Mouse (Mus musculus) kidney, adult 2 months (tissue): ENCODE data around the gene Ran. TPM values are rescaled to one million over a fixed set of nuclear protein-coding genes. Genes with fewer than 3 reads are reported as not detected.

Experiments used
- DNase-seq: peaks from one replicate; pipeline ENCODE4 v3.0.0; 2021
- H3K27ac ChIP-seq: fragments of 200-500 bp; 2 replicates; pipeline ENCODE4 v1.5.1; 2012; ENCODE audit warnings: low read depth, low read length, control low read depth, inconsistent platforms; ENCODE audit not compliant: insufficient read depth
- H3K27me3 ChIP-seq: fragments of 200-500 bp; replicated peaks from 2 replicates; pipeline ENCODE4 v1.6.1; 2012; ENCODE audit warnings: mild to moderate bottlenecking, moderate library complexity, low read length, inconsistent platforms; ENCODE audit not compliant: control insufficient read depth, insufficient read depth
- H3K36me3 ChIP-seq: fragments of 200-500 bp; 2 replicates; pipeline ENCODE4 v1.6.1; 2012; ENCODE audit warnings: mild to moderate bottlenecking, moderate library complexity, low read length, inconsistent platforms; ENCODE audit not compliant: control insufficient read depth, insufficient read depth
- H3K4me1 ChIP-seq: fragments of 200-500 bp; 2 replicates; pipeline ENCODE4 v1.6.1; 2011; ENCODE audit warnings: low read length; ENCODE audit not compliant: control insufficient read depth, insufficient read depth
- H3K4me3 ChIP-seq: fragments of 200-500 bp; 2 replicates; pipeline ENCODE4 v1.5.1; 2011; ENCODE audit warnings: mild to moderate bottlenecking, low read depth, low read length, control low read depth; ENCODE audit not compliant: insufficient read depth
- CTCF ChIP-seq: fragments of 200-500 bp; conservative IDR thresholded peaks from 2 replicates; pipeline ENCODE4 v1.5.1; 2011; ENCODE audit warnings: low read depth, mild to moderate bottlenecking, control low read depth, low read length, moderate library complexity, mixed read lengths; ENCODE audit not compliant: insufficient read depth, insufficient read length
- POLR2A ChIP-seq: fragments of 200-500 bp; IDR thresholded peaks from one replicate; pipeline ENCODE4 v1.6.1; 2011; ENCODE audit warnings: low read depth, low read length, control low read depth
- WGBS: fragments of 180-500 bp; shearing (Covaris S2); methylation state at CpG from one replicate; pipeline ENCODE4 v1.1.7; 2018; 5-methylcytosine and 5-hydroxymethylcytosine counted together
- polyA plus RNA-seq: library from polyadenylated mRNA; depleted of rRNA; stranded (reverse); fragments of >200 nt; gene quantifications from 2 replicates; pipeline ENCODE4 v1.2.3, GENCODE M21; 2012

Ran gene
- polyA plus RNA-seq, 1 experiment, result 48.6 TPM

GRCm38 (mm10) chr5:129006031-129006788, 13.7 kb upstream of the Ran start:
- Histone ChIP-seq H3K27ac (peak overlapping the region; percentile 48; the same call in 1 of the 2 replicates), H3K27me3 (no peaks in the 10 kb centered on the region), H3K4me1 (no peaks in the 10 kb centered on the region; the same call in 1 of the 2 replicates), H3K36me3 (no peaks in the 10 kb centered on the region), H3K4me3 (peak overlapping the region; percentile 6; the same call in 1 of the 2 replicates)
- DNase-seq, result peak; percentile 47
- no peak for TF ChIP-seq POLR2A
- WGBS, result 63% methylated on average over 18 of the region's 18 CpGs

GRCm38 (mm10) chr5:129007105-129007957, 12.5 kb upstream of the Ran start:
- Histone ChIP-seq H3K4me1 (no peaks in the 10 kb centered on the region; the same call in 1 of the 2 replicates), H3K27ac (no peak overlapping the region), H3K36me3 (no peaks in the 10 kb centered on the region), H3K4me3 (peak overlapping the region; percentile 80), H3K27me3 (no peaks in the 10 kb centered on the region)
- 42% methylated on average over 14 of the region's 14 CpGs for WGBS
- peak; percentile 82 for DNase-seq
- TF ChIP-seq CTCF, result no peak
- no peak for TF ChIP-seq POLR2A

- no peaks in the 10 kb centered on the region for H3K36me3 ChIP-seq
- H3K27me3 ChIP-seq, result no peaks in the 10 kb centered on the region
- 0% methylated on average over 18 of the region's 18 CpGs for WGBS
- no peak overlapping the region for H3K27ac ChIP-seq
- peak; percentile 33 for DNase-seq
- H3K4me1 ChIP-seq, result no peaks in the 10 kb centered on the region; the same call in 1 of the 2 replicates
- TF ChIP-seq CTCF (no peak), POLR2A (no peak)
- peak overlapping the region; percentile 80 for H3K4me3 ChIP-seq
These were observed 11.9 kb upstream of the Ran start for GRCm38 (mm10) chr5:129008008-129008407.

- no peaks in the 10 kb centered on the region; the same call in 1 of the 2 replicates for H3K4me1 ChIP-seq
- H3K4me3 ChIP-seq, result peak within 1 kb of the TSS; percentile 80
- no peaks in the 10 kb centered on the region for H3K36me3 ChIP-seq
- under 1% methylated on average over 38 of the region's 39 CpGs for WGBS
- no peaks in the 10 kb centered on the region for H3K27me3 ChIP-seq
- H3K27ac ChIP-seq, result peak within 1 kb of the TSS; percentile 6; the same call in 1 of the 2 replicates
- peak; percentile 96 for DNase-seq
- TF ChIP-seq POLR2A (no peak), CTCF (no peak)
These were observed 11.4 kb upstream of the Ran start, which contains the start of gene Stx2 for GRCm38 (mm10) chr5:129008412-129008826. Stx2 (minus strand) TSS chr5:129008574.

- Histone ChIP-seq H3K27ac (no peak overlapping the region), H3K27me3 (no peaks in the 10 kb centered on the region), H3K4me3 (no peak overlapping the region), H3K36me3 (no peaks in the 10 kb centered on the region), H3K4me1 (no peaks in the 10 kb centered on the region; the same call in 1 of the 2 replicates)
- TF ChIP-seq CTCF, result no peak
- no peak for TF ChIP-seq POLR2A
- DNase-seq, result no peak
- WGBS, result 78% methylated on average over 3 of the region's 3 CpGs
These were observed 10.3 kb upstream of the Ran start for GRCm38 (mm10) chr5:129009577-129009976.

- Histone ChIP-seq H3K36me3 (no peaks in the 10 kb centered on the region), H3K4me1 (no peaks in the 10 kb centered on the region; the same call in 1 of the 2 replicates), H3K27ac (no peak overlapping the region), H3K27me3 (no peaks in the 10 kb centered on the region), H3K4me3 (no peak overlapping the region)
- 89% methylated on average over 2 of the region's 2 CpGs for whole genome bisulfite sequencing
- TF ChIP-seq POLR2A (no peak), CTCF (no peak)
- no peak for DNase-seq
These were observed 8.9 kb upstream of the Ran start for GRCm38 (mm10) chr5:129010937-129011336.

GRCm38 (mm10) chr5:129015020-129015419, 4.8 kb upstream of the Ran start:
- no peaks in the 10 kb centered on the region for H3K4me1 ChIP-seq
- DNase-seq, result no peak
- H3K27me3 ChIP-seq, result no peaks in the 10 kb centered on the region
- WGBS, result 87% methylated on average over 3 of the region's 3 CpGs
- no peak overlapping the region for H3K4me3 ChIP-seq
- H3K36me3 ChIP-seq, result no peaks in the 10 kb centered on the region
- H3K27ac ChIP-seq, result no peak overlapping the region
- TF ChIP-seq CTCF, result no peak
- no peak for TF ChIP-seq POLR2A
